Mouse (Mus musculus): ENCODE data around the gene Zfp575.
"Not testable (repeated sequence)": the region's sequence is repeated elsewhere in the genome, so short reads cannot be mapped to it uniquely, and the experiment has no call there.

Gene Zfp575

DNA sequence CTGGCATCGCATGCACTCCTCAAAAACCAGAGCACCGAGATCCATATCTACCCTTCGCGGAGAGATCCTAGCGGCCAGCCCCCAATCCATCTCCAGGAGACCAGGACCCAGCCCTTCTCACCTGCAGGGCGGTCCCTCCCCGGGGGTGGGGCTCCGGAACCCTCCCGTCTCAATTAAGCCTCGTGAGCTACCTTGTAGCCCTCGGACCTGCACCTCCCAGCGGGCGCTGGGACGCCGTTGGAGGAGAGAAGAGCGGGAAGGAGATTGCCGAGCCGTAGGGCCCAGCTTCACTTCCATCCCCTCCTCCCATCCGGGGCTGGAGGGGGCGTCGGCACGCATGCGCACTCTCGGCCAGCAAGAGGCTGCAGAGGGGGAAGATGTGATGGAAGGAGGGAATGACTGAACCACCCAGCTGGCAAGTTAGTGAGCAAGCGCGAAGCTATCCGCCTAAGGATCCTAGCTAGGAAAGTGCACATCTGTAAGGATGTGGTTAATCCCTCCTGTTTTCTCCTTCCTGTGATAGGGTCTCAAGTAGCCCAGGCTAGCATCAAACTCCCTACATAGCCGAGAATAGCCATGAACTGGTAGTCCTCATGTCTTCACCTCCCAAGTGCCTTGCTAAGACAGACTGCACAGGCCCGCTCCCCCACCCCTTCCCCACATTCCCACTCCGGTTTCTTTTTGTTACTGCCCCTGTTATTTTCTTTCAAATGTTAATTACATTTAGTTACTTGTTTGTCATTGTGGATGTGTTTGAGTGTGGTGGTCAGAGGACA is at the start of gene Zfp575, which contains the start of gene Ethe1:
Gene Zfp575, minus strand, starts transcription at position 312 of the 776 bp plus-strand sequence.
Gene Ethe1, plus strand, starts transcription at position 214 of the 776 bp plus-strand sequence.
- peak; percentile 89 for DNase-seq (ENCODE audit: low read depth, low spot score)

- DNase-seq (ENCODE audit: low read depth, low spot score) = no peak
These were observed 49.6 kb upstream of the Zfp575 start for GRCm38 (mm10) chr7:24637046-24637445.

DNA sequence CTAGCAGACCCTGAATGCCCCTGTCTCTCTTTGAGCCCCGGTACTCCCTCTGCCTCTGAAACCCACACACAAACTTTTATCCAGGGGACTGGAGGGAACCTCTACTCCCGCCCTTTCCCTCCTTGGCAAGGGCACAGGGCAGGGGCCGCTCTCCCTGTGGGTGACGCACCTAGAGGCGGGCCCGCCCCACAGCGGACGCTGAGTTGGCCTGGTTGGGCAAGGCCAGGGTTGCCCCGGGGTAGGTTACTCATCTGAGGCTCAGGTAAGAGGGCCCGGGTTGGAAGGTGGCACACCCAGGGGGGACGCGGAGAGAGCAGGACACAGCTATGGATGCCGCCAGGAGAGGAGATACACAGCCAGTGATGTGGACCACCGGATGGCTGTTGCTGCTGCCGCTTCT is 48.8 kb upstream of the Zfp575 start, which contains the start of gene Lypd3:
Gene Lypd3, plus strand, starts transcription at position 287 of the 400 bp plus-strand sequence.
- no peak for DNase-seq (ENCODE audit: low read depth, low spot score)

DNA sequence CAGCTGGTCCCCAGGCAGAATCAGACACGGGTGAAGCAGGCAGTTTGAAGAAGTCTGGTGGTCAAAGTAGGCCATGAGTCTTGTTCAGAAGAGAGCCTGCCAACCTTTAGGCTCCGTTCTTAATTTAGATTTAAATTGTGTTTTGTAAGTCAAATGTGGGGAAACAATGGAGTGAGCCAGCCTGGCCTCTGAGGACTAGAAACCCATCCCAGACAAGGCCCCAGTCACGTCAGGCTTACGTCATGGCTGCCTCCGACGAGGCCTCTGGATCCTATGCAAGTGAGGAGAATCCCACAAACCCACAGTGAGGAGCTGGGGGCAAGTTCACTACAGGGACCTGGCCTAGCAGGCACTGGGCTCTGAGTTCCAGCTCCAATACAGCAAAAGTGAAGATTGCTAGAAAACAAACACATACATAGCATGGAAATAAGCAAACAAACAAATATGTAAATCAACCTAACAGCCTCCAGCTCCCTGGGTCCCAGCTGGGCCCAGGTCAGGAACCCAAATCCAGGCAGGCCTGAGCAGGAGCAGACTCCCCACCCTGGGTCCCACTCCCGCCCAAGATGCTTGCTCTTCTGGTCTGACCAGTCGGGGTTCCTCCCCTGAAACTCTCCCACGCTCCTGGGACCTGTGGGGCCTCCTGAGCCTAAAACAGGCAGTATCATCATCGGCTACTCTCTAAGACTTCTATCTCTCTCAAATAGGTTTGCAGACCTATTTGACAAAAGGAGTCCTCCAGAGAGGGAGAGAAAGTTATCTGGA is 42.9 kb upstream of the Zfp575 start:
- DNase-seq (ENCODE audit: low read depth, low spot score) = no peak

- DNase-seq (ENCODE audit: low read depth, low spot score) = no peak
These were observed 42.2 kb upstream of the Zfp575 start for GRCm38 (mm10) chr7:24629672-24630071.

DNA sequence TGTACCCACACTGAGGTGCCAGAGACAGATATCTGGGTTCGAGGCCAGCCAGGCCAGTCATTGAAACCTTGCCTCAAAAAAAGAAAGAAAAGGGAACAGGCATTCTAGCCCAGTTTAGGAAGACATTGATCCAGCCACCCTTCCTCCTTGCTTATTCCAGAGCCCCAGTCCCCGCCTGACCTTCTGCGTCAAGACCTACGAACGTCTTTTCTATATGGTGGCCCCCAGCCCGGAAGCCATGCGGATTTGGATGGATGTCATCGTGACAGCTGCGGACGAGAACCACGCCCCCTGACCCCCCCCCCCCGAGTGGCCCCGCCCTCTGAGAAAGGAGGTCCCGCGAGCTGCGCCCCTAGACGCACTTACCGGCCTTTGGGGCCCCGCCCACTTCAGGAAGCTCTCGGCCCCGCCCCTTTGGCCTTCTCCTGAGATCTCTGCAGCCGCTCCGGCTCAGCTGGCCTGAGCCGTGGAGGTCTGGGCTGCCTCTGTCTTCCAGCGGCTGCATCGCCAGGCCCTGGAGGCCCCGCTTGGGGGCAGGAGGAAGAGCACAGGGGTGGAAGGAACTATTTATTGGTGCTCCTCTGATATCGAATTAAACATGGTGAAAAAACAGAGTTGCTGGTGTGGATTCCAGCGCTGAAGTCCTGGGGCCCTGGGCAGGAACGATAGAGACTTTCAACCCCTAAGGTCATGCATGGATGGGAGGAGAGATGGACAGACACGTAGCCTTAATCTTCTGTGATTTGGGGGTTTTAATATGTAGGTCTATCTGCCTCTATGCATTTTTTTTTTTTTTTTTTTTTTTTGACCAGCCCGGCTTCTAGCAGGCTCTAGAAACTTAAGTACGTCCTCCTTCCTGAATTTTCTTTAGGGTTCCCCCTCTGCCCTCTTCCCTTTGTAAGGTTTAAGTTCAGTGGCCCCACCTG is 41.5 kb upstream of the Zfp575 start:
- DNase-seq (ENCODE audit: low read depth, low spot score) = peak; percentile 53

- no peak for DNase-seq (ENCODE audit: low read depth, low spot score)
These were observed 35.5 kb upstream of the Zfp575 start for GRCm38 (mm10) chr7:24622967-24623366.

GRCm38 (mm10) chr7:24621193-24621592 is 33.8 kb upstream of the Zfp575 start:
- DNase-seq (ENCODE audit: low read depth, low spot score) = no peak

DNA sequence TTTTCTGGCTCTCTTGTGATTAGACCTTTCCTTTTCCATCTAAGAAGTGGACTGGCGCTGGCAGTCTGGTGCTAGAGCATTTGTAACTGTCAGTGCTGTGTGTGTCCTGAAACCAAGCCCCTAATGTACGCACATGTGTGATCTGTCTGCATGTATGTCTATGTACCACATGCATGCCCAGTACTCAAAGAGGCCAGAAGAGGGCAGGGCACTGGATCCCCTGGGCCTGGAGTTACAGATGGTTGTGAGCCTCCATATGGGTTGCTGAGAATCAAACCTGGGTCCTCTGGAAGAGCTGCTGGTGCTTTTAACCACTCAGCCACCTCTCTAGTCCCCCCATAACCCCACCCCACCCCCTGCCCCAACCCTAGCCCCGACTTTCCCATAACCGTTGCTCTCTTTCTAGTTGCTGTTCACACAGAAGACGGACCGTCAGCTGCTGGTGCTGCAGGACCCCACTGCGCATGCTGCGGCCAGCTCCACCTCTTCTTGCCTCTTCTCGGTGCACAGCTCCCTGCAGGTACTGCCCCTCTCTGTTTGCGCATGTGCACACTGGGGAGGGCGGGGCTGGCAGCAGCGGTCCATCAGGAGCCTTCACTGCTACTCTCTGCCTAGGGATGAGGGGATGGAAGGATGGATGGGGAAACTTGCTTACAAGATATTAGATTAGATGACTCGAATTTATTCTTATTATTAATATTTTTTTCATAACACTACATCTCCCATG is 32.4 kb upstream of the Zfp575 start:
- no peak for DNase-seq (ENCODE audit: low read depth, low spot score)

- DNase-seq (ENCODE audit: low read depth, low spot score) = not testable (repeated sequence)
These were observed 30.9 kb upstream of the Zfp575 start for GRCm38 (mm10) chr7:24618374-24618773.

GRCm38 (mm10) chr7:24617763-24618162 is 30.3 kb upstream of the Zfp575 start:
- DNase-seq (ENCODE audit: low read depth, low spot score) = no peak

GRCm38 (mm10) chr7:24614816-24615215 is 27.4 kb upstream of the Zfp575 start:
- DNase-seq (ENCODE audit: low read depth, low spot score) = no peak

DNA sequence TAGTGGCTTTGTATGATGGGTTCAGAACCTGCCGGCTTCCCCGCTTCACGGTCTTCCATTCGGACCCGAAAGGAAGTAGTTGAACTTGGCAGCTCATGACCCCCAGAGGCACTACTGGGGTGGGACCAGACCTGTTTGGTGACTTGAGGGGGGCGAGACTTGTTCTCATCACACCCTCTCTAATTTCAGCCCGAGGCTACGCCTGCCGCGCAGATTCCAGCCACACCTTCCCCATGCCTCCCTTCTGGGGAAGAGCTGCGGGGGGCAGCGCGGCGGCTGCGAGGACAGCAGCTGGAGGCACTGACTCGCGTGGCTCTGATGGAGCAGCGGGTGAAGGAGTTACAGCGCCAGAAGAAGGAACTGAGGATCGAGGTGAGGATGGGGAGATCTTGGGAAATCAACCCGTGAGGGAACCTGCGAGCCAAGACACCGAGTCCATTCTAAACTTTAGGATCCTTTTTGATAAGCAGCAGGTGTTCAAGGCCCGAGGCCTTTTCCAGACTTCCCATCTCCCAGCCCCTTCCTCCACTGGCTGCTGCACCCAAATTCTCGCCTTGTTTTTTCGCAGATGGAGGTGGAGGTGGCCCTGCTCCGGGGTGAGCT is 25.0 kb upstream of the Zfp575 start:
- no peak for DNase-seq (ENCODE audit: low read depth, low spot score)

GRCm38 (mm10) chr7:24611709-24612108 is 24.3 kb upstream of the Zfp575 start:
- no peak for DNase-seq (ENCODE audit: low read depth, low spot score)

DNA sequence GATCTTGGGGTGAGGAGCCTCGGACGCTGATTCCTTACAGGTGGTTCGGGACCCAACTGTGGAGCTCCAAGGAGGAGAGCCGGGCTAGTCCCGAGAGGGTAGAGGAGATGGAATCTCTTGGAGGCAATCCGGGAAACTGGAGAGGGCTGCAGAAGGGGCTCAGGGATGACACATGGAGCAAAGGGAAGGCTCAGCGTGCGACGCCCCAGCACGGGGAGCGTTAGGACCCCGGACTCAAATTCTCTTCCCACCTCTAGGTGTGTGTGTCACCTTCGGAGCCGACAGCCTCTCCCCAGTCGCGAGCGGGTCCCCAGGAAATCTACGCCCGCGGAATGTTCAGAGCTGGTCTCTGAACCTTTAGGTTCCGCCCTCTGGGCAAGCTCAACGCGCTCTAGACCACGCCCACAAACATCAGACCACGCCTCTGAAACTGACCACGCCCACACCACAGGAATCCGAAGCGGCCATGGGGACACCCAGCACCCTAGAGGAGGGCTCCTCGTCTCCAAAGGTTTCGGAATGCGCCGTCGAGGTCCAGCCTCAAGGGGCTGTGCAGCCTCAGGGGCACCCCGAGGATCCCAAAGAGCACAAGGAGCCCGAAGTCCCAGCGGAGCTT is 23.5 kb upstream of the Zfp575 start:
- peak; percentile 26 for DNase-seq (ENCODE audit: low read depth, low spot score)

DNA sequence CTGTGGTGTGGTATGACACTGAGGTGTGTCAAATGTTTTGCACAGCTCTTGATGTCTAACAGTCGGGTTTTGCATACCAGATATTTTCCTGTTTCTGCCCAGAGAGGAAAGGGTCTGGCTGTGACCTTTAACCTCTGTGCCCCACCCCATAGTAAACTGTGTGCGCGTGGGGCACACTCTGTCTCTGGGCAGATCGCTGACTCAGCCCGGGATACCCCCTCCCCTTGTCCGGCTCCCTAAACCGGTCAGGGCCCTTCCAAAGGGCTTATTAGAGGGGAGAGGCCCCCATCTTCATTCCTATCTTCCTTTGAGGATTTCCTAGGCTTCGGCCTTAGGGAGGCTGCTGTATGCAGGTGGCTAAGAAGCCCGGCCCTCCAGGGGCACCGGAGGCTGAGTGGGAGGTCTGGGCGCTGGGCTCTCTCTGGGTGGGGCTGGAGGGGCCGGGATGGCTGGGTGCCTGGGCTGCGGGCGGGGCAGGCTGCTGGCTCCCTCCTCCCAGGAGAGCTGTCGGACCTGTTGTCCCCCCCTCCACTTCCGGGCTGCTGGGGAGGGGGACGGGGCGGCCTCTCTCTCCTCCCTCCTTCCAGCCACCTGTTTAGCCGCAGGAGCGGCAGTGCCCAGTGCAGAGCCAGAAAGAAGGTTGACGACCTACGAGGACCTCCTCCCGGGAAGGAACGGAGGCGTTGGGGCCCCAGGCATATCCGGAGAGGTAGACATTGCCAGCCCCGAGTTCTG is 22.9 kb upstream of the Zfp575 start, which contains the start of gene Phldb3:
Gene Phldb3, plus strand, starts transcription at position 620 of the 735 bp plus-strand sequence.
- DNase-seq (ENCODE audit: low read depth, low spot score) = no peak

DNA sequence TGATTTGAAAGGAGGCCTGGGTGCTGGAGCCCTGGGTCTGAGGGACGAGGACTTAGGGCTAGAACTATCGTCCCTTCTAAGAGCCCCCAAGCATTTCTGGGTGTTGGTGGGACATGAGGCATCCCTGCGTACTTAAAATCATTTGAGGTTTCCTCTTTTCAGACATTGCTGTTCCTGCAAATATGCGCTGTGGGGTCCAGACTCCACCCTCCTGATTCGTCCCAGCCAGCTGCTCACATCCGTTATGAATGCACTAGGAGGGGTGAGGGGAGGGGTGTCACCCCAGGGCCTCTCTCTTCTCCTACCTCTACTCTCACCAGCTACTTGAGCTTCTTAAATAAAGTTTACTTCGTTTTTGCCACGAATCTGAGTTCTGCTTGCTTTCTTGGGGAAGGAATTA is 21.1 kb upstream of the Zfp575 start:
- DNase-seq (ENCODE audit: low read depth, low spot score) = no peak

DNA sequence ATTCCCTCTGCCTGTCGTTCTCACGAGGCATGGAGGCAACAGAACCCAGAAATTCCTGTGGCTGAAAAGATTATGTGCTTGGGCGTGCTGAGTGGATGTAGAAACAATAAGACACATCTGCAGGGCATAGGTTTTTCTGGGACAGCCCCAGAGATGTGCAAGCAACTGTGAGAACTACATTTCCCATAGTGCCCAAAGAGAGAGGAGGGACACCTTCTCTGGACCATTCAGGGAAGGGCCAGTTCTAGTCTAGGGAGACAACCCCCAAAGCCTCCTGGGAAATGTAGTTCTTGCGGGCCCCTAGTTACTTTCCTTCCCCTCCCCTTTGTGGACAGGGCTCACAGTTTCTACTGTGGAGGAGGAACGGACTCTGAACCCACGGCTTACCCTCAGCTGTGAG is 20.6 kb upstream of the Zfp575 start:
- peak; percentile 74 for DNase-seq (ENCODE audit: low read depth, low spot score)

DNA sequence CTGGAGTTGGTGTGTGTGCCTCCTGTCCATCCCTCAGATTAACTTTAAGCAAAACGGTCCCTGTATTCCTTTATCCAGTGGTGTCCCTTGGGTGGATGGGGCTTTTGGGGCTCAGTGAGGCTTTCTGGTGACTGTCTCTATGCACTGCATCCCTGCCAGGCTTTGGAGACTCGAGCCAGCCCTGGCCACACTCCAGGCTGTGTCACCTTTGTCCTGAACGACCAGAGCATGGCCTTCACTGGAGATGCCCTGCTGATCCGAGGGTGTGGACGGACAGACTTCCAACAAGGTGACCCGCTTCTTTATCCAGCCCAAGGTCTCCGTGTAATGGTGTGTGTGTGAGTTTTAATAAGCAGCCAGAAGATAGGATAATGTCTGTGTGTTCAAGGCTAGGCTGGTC is 18.6 kb upstream of the Zfp575 start:
- DNase-seq (ENCODE audit: low read depth, low spot score) = no peak
